Mouse (Mus musculus) kidney, postnatal 25 days (tissue): ENCODE measurements around the gene Txnrd1.

Experiments
- DNase-seq, 2 experiments: peaks; one replicate each; pipeline ENCODE4 v3.0.0; 2021; ENCODE audit warnings: mixed read lengths in 2 of 2

Gene Txnrd1

DNA sequence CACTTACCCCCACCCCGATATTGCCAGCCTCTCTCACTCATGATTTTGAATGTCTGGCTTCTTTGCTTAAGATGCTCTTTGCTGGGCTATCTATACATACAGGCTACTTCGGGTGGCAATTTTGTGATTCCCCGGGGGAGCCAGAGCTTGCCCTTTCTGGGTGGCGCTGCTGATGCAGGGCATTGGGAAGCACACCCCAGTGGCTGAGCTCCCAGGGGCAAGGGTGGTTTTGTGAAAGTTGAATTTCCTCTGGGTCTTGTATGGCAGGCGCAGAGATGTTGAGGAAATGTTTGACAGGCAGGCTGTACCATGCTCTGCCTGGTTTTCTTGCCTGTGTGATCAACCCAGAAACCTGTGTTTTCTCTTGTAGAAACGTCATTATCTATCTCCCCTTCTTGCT is 15.1 kb upstream of the Txnrd1 start:
- DNase-seq, result no peak

DNA sequence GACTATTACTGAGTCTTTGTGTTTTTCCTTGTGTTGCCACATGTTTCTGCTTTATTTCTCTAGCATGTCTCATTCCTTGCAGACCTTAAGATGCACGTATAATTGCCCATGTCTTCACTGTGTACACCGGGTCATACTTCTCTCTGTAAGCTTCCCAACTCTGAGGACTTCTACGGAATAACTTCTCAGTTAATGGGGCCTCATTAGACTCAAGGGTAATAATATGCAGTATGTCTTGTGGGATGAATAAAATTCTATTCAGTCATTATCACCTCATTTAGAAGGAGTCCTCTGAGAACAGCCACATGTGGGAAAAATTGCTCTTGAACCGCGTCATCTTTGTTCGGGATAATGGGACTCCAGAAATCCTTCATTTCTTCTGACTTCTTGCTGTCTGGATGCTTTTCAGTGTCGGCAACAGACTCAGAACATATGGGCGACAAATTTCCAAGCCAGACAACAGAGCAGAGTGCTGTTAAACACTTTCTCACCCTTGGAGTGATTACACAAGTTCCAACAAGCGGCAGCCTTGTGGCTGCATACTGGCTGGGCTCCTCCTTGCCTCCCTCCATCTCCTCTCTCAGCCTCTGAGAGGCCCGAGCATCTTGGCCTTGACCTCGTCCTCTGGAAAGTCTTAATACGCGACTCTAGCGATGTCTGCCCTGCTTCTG is 10.5 kb upstream of the Txnrd1 start:
- no peak for DNase-seq

GRCm38 (mm10) chr10:82823779-82824177 is 10.0 kb upstream of the Txnrd1 start:
- no peak for DNase-seq

DNA sequence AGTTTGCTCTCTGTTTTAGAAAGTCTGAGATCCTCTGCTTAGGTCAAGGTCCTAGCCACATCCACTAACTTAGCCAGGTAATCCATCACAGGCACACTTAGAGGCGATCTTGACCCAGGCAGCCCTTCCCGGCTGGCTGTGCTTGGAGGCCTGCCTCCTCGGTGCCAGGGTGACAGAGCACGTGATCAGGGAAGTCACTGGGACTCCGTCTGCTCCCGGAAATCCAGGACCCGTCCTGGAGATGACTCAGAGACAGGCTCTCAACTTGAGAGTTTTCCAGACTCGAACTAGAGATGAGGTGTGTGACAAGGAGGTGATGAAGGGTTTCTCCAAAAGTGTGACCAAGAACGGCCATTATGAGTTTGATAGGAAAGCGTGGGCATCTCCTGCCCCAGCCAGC is 9.2 kb upstream of the Txnrd1 start:
- DNase-seq, result no peak

GRCm38 (mm10) chr10:82826516-82826915 is 7.2 kb upstream of the Txnrd1 start:
- DNase-seq, result no peak

- no peak for DNase-seq
Measured at GRCm38 (mm10) chr10:82835898-82836297, 2.1 kb downstream of the Txnrd1 start.

- no peak for DNase-seq
Measured at GRCm38 (mm10) chr10:82838390-82838789, 4.6 kb downstream of the Txnrd1 start.

GRCm38 (mm10) chr10:82844090-82844489 is 10.3 kb downstream of the Txnrd1 start:
- no peak for DNase-seq

DNA sequence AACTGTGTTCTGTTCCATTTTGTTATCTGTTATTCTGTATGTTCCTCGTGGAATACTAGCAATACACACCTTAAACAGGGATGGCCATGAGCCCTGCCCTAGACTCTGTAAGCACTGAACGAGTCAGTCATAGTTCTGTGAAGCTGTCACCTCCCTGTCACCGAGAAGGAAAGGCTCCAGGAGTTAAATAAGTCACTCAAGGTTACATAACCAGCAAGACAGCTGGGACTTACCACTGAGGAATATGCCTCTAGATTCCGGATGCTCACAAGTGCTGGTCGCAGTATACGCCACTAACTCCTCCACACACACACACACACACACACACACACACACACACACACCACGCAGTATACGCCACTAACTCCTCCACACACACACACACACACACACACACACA is 11.0 kb downstream of the Txnrd1 start:
- no peak for DNase-seq

DNA sequence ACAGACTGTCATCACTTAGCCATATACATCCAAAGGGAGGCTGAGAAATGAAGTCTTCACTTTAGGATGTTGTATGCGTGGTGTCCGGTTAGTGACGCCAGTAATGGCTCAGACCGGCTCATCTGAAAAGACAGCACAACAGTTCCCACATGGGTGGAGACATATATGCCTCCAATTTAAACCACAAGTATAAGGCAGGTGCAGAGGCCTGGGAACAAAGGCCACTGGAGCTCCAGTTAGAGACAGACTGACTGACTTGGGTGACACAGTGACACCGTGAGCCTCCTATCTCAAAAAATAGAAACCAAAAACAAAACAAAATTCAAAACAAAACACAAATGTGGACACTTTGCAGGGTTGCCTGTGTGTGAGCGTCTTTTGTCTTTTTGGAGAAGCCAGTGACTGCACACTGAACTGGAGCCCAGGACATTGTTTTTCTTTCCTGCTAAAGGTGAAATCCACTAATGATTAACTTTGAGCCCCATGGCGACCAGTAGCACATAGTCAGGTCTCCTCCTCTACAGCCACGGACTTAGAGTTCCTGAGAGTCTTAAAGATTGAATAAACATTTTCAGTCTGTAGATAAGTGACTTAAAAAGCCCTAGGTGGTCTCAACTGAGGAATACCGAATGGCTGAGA is 14.2 kb downstream of the Txnrd1 start:
- DNase-seq, result peak; percentile 54 to 56

DNA sequence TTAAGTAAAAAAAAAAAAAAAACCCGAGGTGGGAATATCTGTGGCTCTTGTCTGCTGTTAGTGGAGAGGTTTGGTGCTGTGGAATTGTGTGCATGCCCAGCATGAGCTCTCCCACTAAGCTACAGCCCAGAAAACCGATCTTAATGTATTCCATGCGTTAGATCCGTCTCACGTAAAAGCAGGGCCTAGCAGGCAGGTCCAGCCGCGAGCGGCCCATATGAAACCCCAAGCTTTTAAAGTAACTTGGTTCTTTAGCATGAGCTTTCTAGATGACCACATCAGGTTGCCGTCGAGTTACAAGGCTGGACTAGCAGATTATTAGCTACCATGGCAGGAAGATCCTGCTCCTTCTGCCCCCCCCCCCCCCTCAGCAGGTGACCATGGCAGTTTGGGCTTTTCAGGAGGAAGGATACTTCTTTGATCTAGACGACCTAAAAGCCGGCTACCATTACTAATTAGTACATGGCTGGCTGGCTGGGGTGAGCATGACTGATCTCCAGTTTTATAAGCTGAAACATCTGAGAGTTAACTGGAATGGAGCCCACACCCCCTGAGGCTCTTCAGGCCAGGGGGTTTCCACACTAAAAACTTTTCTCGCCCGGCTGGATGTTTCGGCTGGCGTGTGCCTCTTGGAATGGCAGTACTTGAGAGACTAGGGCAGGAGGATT is 16.1 kb downstream of the Txnrd1 start:
- no peak for DNase-seq

- no peak for DNase-seq
Measured at GRCm38 (mm10) chr10:82850354-82850752, 16.6 kb downstream of the Txnrd1 start.

GRCm38 (mm10) chr10:82851751-82852150 is 18.0 kb downstream of the Txnrd1 start:
- no peak for DNase-seq

- DNase-seq, result peak in 1 of 2 experiments; percentile 47
Measured at GRCm38 (mm10) chr10:82858032-82858680, 24.4 kb downstream of the Txnrd1 start.

DNA sequence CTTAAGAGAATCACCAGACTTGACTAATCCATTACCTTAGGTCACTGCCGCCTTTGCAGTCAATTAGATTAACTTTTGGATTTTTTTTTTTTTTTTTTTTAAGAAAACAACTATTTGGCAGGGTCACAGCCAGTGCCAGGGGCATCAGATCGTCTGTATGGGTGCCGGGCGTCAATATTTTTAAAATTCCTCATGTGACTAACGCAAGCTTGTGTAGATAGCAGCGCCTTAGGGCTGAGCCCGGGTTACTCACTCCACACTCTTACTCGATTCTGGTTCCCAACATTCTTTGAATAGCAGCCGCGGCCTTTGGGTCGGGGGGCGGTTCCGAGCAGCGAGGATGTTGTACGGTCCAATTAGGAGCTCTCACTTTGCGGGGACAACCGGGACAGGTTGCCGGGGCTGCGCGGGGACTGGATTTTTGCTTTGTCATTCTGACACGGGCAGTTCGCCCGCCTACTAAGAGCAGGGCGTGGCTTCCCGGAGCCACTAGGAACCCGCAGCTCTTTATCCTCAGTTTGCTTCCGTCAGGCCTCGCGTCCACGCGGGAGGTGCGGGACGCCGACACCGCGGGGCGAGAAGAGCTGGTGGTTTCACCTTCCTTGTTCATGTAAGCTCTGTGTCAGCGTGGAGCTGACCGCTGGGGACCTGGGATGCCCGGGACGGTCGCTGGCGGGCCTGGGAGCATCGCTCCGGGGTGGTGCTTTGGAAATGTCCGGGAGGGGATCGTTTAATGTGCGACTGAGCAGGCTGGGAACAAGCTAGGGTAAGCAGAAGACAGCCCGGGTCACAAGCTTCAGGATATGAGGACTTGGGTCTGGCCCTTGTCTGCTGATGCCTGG is 25.2 kb downstream of the Txnrd1 start:
- peak; percentile 94 to 98 for DNase-seq

GRCm38 (mm10) chr10:82859533-82859915 is 25.8 kb downstream of the Txnrd1 start:
- peak; percentile 51 to 77 for DNase-seq

DNA sequence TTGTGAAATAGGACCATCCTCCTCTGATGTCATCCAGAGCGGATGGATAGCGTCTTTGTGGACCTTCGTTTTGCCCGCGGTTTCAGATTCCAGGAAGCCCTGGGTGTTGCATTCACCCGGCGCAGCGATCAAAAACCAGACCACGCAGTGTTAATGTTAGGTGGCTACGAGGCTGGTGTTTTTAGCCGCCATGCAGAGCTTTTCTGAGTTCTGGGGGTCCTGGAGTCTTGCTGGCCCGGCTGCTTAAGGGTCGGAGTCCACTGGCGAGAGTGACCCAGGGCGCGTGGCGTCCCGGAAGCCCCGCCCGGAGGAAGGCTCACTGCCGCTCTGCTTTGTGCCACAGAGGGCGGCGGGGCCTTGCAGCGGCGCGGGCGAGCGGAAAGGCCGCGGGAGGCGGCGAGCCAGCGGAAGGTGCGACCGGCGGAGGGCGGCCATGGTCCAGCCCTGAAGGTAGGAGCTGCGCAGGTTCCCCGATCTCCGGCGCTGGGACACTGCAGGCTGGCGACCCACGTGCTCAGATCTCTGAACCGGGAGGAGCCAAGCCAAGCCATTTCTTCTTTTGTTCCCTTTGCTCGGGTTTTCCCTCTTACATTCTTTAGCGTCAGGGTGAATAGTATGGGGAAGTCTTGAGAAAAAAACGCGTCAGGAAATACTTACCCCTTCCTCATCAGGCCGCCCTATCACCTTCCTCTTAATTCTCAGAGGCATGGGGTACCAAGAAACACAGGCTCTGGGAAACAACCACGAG is 26.6 kb downstream of the Txnrd1 start:
- peak; percentile 80 to 92 for DNase-seq

GRCm38 (mm10) chr10:82860929-82861315 is 27.2 kb downstream of the Txnrd1 start:
- no peak for DNase-seq

DNA sequence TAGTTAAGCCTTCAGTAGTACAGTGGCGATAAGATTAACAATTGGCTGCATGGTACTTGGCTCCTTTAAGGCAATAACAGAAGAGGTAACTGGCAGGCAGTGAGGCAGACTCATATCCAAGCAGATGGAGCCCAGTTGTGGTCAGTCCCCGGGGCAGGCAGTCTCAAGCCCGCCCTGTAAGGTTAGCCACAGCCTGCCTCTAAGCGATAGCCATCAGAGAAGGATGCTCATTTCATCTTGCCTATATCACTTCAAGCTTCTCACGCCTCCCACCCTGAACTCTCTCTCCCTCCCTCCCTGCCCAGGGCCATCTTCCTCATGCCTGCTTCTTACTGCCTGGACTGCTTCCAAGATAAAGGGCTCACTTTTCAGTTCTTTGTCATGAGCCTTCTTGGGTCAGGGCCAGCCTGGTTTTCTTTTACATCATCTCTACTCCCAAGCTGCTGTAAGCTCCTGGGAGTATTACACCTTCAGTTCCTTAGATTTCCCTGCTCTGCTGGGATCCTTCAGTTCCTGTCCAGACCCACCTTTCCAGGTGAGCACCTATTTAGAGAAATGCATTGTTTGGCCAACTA is 29.4 kb downstream of the Txnrd1 start:
- DNase-seq, result peak in 1 of 2 experiments; percentile 35

GRCm38 (mm10) chr10:82863827-82864226 is 30.1 kb downstream of the Txnrd1 start:
- no peak for DNase-seq

DNA sequence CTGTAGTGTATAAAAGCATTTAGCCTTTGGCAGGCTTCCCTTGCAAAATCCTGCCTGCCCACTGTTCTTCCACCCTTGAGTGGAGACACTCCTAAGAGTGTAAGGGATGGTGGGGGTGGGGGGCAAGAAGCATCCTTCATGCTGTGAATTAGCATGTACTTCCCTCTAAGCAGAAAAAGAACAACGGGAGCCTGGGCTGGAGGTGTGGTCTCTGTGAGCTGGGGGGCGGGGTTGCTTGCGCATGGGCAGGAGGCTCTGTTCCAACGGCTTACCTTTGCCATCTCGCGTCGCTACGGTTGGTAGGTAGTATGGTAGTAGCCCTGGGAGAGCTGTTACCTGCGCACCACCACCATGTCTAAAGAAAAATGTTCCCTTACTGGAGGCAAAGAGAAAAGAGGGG is 32.6 kb downstream of the Txnrd1 start, which contains the start of gene Eid3:
TSS of gene Eid3 (plus strand) at position 271 of the 400 bp plus-strand sequence.
- DNase-seq, result peak; percentile 29 to 48
